Mouse (Mus musculus) testis, adult 2 months (tissue): ENCODE results near the gene Sod2.
"Not testable (repeated sequence)": the region's sequence is repeated elsewhere in the genome, so short reads cannot be mapped to it uniquely, and the experiment has no call there.

Experiments
- CTCF ChIP-seq: fragments of 200-500 bp; IDR thresholded peaks from 2 replicates; pipeline ENCODE4 v1.5.1; 2012; ENCODE audit warnings: low read depth, mild to moderate bottlenecking, inconsistent platforms, low read length, moderate library complexity; ENCODE audit not compliant: control insufficient read depth, insufficient read depth, insufficient replicate concordance
- POLR2A ChIP-seq: fragments of 200-500 bp; IDR thresholded peaks from 2 replicates; pipeline ENCODE4 v1.6.1; 2012; ENCODE audit warnings: low read depth, mild to moderate bottlenecking, inconsistent platforms, low read length, moderate library complexity; ENCODE audit not compliant: control insufficient read depth

GRCm38 (mm10) chr17:13036627-13037192 is 30.1 kb downstream of the Sod2 start:
- TF ChIP-seq CTCF, POLR2A: not testable (repeated sequence)
